9 mouse cellular contexts compared by ENCODE assay signal in the genomic region with DNA sequence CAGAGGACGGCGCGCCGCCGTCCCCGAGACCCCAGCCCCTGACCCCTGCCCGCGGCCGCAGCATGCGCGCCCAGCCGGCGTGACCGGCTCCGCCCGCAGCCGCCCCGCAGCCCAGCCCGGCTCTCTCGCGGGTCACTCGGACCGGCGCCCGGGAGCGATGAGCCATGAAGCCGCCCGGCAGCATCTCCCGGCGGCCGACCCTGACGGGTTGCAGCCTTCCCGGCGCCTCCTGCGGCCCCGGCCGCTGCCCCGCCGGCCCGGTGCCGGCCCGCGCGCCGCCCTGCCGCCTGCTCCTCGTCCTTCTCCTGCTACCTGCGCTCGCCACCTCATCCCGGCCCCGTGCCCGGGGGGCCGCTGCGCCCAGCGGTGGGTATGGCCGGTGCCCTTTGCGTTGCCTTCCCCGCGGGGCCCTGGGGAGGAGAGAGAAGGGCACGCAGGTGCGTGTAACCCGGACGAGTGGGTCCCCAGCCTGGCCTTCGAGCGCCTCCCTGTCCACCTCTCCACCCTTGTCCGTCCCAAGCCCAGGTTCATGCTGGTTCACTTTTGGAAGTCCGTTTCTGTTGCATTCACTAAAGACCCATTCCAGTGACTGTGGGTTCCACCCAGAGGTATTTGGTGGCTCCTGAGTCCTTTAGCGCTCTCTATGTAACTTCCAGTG. TPM values are rescaled to one million over a fixed set of nuclear protein-coding genes. Genes with fewer than 3 reads are reported as not detected.
DNase-seq lines count a peak whose midpoint lies in the region; ATAC-seq and TF ChIP-seq lines count a peak whose summit lies in the region.
"Had no signal": no experiment of that assay in that cellular context is flagged by ENCODE, and none has a peak within 500 bp of the region (broad histone marks: within the 10 kb centered on the region; RNA-seq: fewer than 3 reads in every experiment).

No protein-coding gene starts in this region.

- peak; percentile 64 for ATAC-seq in forebrain, embryonic 14.5 days
- ATAC-seq in midbrain, postnatal 0 days (ENCODE audit: low FRiP score), result peak; percentile 66

- H3K4me1 ChIP-seq in forebrain, embryonic 14.5 days (ENCODE audit: control insufficient read depth, insufficient read depth, low read length), result 0 out of 2 replicates have a peak, but pooled peaks cover 3% of the 10 kb centered on the region
- no peaks in the 10 kb centered on the region for H3K4me1 ChIP-seq in midbrain, postnatal 0 days (ENCODE audit: insufficient read depth, low read length)

- peak overlapping the region; percentile 90 for H3K9ac ChIP-seq in forebrain, embryonic 14.5 days (ENCODE audit: low read length)
- peak overlapping the region; percentile 89 for H3K9ac ChIP-seq in midbrain, postnatal 0 days (replicated peaks; ENCODE audit: low read length, poor library complexity, severe bottlenecking)

- 0 out of 2 replicates have a peak, but pooled peaks cover 4% of the 10 kb centered on the region for H3K36me3 ChIP-seq in forebrain, embryonic 14.5 days (ENCODE audit: control insufficient read depth, insufficient read depth, low read length)
- H3K36me3 ChIP-seq in midbrain, postnatal 0 days (ENCODE audit: insufficient read depth, low read length), result no peaks in the 10 kb centered on the region

- peak overlapping the region; percentile 82 for H3K4me3 ChIP-seq in forebrain, embryonic 14.5 days (ENCODE audit: low read depth, low read length)
- peak overlapping the region; percentile 89 for H3K4me3 ChIP-seq in midbrain, postnatal 0 days (ENCODE audit: low read depth, low read length)
- H3K4me3 ChIP-seq: erythroblast, embryonic 14.5 days had no signal

- H3K4me2 ChIP-seq in forebrain, embryonic 14.5 days (ENCODE audit: low read length), result peak overlapping the region; percentile 98
- H3K4me2 ChIP-seq in midbrain, postnatal 0 days (ENCODE audit: low read depth, low read length, poor library complexity, severe bottlenecking), result peak overlapping the region; percentile 90

- no peaks in the 10 kb centered on the region for H3K9me3 ChIP-seq in forebrain, embryonic 14.5 days (replicated peaks; ENCODE audit: control insufficient read depth, low read length)
- no peaks in the 10 kb centered on the region for H3K9me3 ChIP-seq in midbrain, postnatal 0 days (ENCODE audit: low read length)

- no peaks in the 10 kb centered on the region for H3K27me3 ChIP-seq in forebrain, embryonic 14.5 days (replicated peaks; ENCODE audit: control insufficient read depth, insufficient read depth, low read length)
- no peaks in the 10 kb centered on the region for H3K27me3 ChIP-seq in midbrain, postnatal 0 days (ENCODE audit: insufficient read depth, low read length)

- TF ChIP-seq CTCF in midbrain, postnatal 0 days (IDR thresholded peaks at IDR 0.05), result no peak; the same call in 1 of the 2 replicates

- peak overlapping the region; percentile 40; the same call in 1 of the 2 replicates for H3K27ac ChIP-seq in forebrain, embryonic 14.5 days (ENCODE audit: low read depth, low read length)
- H3K27ac ChIP-seq in midbrain, postnatal 0 days (ENCODE audit: low read depth, low read length), result peak overlapping the region; percentile 76

- WGBS in forebrain, embryonic 14.5 days, result 1% methylated on average over 35 of the region's 68 CpGs
- under 1% methylated on average over 43 of the region's 68 CpGs for WGBS in midbrain, postnatal 0 days

- peak; percentile 31 to 75 for DNase-seq in adrenal gland, adult (ENCODE audit: inconsistent age in 2 of 2, low spot score in 1 of 2)
- no peak for DNase-seq in adrenal gland, adult 8-10 months
- DNase-seq in right cerebral cortex, adult 2 months (ENCODE audit: low spot score in 2 of 2), result peak; percentile 42 to 52
- no peak for DNase-seq in right cerebral cortex, postnatal 14 days
- DNase-seq in forebrain, embryonic 14.5 days (ENCODE audit: low spot score), result peak; percentile 46
- peak; percentile 35 to 50 for DNase-seq in kidney, postnatal 4 days
- DNase-seq in midbrain, postnatal 0 days (ENCODE audit: low spot score), result peak; percentile 33
- DNase-seq in spleen, postnatal 4 days (ENCODE audit: low spot score in 2 of 2), result no peak

RNA-seq across cellular contexts. Expression of a gene that starts 0.5 kb away (rescaled TPM):
- 10 to 100 TPM; 15.3 to 33.0 (median 21.5) TPM for total RNA-seq in adrenal gland, adult 8-10 months (2022)
- 6.6 and 8.2 TPM in 2 replicates for polyA plus RNA-seq in forebrain, embryonic 14.5 days (2014; fragmentation: Nextera tagmentation; extraction: Ambion mirVana)
- total RNA-seq in midbrain, postnatal 0 days (2014; rRNA removed), result 64.0 and 65.3 TPM in 2 replicates
- 15.5 and 19.5 TPM in 2 replicates for polyA plus RNA-seq in midbrain, postnatal 0 days (2015; fragmentation: Nextera tagmentation; extraction: Ambion mirVana)
- polyA plus RNA-seq: erythroblast, embryonic 14.5 days had no signal

Comparison
In these comparisons a context has a peak if more than half of its experiments do, and no peak if none do; other contexts are left out.
1. DNase-seq: peak in adrenal gland, adult (2 of 2), right cerebral cortex, adult 2 months (2 of 2), forebrain, embryonic 14.5 days (single experiment), kidney, postnatal 4 days (2 of 2) and midbrain, postnatal 0 days (single experiment); none in adrenal gland, adult 8-10 months (single experiment), right cerebral cortex, postnatal 14 days (single experiment) and spleen, postnatal 4 days (0 of 2).